Mouse (Mus musculus) adrenal gland, postnatal 14 days (tissue): ENCODE results near the gene Nfe2l1. TPM values are rescaled to one million over a fixed set of nuclear protein-coding genes. Genes with fewer than 3 reads are reported as not detected.

ENCODE experiments used
- DNase-seq: peaks from one replicate; pipeline ENCODE4 v3.0.0; 2021; ENCODE audit warnings: mixed read lengths
- total RNA-seq: library from RNA; stranded (reverse); gene quantifications from 2 replicates; pipeline ENCODE4 v1.2.3, GENCODE M21; 2021

The Nfe2l1 gene
- total RNA-seq, 1 experiment from 2014 or later, result 362 TPM

- DNase-seq, result no peak
These were observed 17.5 kb upstream of the Nfe2l1 start for GRCm38 (mm10) chr11:96847240-96847639.

DNA sequence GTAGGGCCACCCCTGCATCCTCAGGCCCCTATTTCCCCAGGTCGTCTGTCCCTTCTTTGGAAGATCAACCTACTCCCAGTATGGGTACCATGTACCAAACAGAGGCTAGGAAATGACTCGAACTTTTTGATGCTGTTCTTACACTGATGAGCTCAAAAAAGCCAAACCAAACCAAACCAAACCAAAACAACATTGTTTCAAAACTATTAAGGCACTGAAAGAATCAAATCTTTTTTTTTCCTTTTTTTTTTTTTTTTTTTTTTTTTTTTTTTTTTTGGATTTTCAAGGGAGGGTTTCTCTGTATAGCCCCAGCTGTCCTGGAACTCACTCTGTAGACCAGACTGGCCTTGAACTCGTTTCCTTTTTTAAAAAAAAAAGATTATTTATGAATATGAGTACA lies 13.9 kb upstream of the Nfe2l1 start:
- no peak for DNase-seq

GRCm38 (mm10) chr11:96840290-96840689 lies 10.5 kb upstream of the Nfe2l1 start:
- DNase-seq, result peak; percentile 51

DNA sequence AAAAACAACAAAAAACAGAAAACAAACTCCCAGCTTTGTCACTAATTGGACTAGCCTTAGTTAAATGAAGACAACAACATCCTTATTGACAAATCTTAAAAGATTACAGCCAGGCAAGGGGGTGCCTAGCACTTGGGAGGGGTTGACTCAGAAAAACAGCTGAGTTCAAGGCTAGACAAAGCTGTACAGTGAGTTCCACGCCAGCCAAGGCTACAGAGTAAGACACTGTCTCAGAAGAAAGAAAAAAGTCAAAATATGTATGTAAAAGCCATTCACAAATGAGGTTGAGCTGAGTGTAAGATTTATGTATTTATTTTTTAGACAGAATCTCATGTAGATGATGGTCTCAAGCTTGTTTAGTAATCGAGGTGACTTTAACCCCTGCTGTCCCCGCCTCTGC lies 10.1 kb upstream of the Nfe2l1 start:
- DNase-seq, result no peak

GRCm38 (mm10) chr11:96839428-96839827 lies 9.7 kb upstream of the Nfe2l1 start:
- no peak for DNase-seq

DNA sequence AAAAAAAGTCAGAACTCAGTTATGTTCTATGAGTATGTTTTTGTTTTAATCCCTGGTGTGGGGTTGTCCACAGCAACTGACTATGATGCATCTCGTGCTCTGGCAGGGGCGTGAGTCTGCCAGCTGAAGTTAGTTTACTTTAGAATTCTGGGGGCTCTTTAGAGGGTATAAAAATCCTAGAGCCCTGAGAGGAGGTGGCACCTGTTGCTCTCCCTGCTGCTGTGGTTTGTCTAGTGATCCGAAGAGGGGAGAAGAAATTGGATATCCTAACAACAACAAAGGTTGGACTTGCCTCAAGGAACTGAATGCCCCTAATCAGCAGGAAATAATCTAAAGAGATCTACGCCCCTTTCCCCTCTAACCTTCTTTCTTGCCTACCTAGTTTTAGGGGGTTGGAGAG lies 8.6 kb upstream of the Nfe2l1 start:
- no peak for DNase-seq

GRCm38 (mm10) chr11:96837298-96837697 lies 7.5 kb upstream of the Nfe2l1 start:
- DNase-seq, result peak; percentile 78

GRCm38 (mm10) chr11:96834127-96834526 lies 4.4 kb upstream of the Nfe2l1 start:
- no peak for DNase-seq

DNA sequence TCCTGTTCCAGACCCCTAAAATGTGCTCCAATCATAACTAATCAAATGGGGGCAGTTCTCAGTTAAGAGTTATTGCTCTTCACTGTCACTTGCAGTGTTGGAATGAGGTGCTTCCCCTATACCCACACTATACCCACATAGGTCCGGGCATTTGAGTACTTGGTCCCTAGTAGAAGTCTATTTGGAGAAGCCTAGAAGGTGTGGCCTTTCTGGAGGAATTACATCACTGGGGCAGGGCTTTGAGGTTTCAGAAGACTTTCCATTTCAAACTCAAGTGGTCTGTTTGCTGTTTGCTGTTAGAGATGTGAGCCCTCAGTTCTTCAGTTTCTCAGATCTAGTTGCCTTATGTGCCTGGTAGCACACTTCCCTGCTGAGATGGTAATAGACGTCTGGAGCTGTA lies 3.2 kb upstream of the Nfe2l1 start:
- no peak for DNase-seq

DNA sequence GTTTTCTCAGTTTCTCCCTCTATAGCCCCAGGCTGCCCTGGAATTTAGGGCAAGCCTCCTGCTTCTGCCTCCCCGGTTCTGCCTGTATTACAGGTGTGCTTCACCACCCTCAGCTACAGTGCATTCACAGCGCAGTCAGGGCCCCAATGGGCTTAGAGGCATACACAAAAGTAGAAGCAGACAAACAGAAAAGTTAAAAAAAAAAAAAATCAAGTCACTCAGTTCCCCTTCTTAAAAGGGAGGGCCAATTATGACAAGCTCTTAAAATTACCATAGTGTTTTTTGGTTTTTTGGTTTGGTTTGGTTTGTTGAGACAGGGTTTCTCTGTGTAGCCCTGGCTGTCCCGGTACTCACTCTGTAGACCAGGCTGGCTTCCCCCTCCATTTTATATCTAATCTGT lies 2.8 kb upstream of the Nfe2l1 start:
- DNase-seq, result no peak

GRCm38 (mm10) chr11:96831516-96831915 lies 1.7 kb upstream of the Nfe2l1 start:
- no peak for DNase-seq

DNA sequence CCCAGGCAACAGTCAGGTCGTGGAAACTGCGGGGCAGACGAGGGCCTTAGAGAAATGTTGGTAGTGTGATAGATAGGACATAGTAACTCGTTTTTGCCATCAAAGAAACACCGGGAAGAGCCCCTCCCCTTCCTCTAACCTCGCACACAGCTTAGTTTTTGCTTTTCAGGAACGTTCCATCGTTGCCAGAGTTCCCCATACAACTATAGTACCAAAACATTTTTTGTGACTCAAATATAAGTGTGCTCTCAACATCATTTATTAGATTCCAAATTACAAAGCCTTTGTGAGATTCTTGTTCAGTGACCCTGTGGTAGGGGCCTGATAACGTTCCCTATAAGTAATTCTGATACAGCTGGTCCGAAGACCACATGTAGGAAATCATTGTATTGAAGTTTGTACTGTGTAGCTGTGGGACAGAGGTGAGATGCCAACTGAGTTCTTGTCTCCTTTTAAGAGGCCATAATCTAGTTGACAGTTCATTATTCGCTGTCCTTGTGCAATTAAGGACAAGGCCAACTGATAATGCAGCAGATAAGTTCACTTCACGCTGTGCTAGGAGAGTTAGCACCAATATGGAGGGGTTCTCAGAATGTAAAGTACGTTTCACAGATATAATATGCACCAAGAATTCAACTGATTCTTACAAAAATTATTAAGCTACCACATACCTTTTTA lies 910 bp upstream of the Nfe2l1 start:
- DNase-seq, result no peak

GRCm38 (mm10) chr11:96829403-96829812 lies 360 bp downstream of the Nfe2l1 start:
- peak; percentile 97 for DNase-seq

- no peak for DNase-seq
These were observed 887 bp downstream of the Nfe2l1 start for GRCm38 (mm10) chr11:96828881-96829280.

DNA sequence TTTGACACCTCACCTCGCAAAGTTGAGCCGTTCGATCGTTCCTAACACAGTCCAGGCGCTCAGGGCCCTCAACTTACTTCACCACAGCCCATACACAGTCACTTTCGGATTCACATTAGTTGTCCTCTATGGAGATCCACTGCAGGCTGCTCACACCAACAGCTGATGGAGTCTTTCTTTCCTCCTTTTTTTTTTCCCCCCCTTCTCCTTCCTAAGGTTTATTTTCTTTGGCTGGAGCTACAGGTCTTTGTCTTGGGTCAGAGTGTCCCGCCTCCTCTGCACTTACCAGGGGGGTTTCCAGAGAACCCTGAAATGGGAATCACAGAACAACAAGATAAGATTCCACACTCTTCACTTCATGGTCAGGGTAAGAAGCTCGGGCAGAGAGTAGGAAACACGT lies 1.9 kb downstream of the Nfe2l1 start:
- no peak for DNase-seq

DNA sequence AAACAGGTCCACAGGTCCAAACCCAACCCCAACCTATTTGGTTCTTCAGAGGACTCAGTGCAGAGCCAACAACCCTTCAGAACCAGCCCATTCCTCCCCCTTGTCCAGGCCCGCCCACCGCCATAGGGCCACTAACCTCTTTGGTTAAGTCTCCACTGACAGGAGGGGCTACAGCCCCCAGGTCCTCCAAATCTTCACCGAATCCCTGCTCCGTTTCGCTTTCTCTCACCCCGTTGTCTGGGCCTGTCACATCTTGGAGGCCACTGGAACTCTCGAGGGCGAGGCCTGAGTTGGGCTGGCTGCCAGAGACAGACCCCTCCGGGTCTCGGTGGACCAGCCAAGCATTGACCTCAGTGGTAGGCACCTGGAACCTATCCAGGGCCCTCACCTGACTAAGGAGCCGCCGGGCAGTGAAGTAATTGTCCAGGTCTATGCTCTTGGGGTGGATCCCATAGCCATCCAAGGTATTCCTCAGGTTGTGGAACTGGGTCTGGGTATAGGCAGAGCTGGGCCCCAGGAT lies 2.6 kb downstream of the Nfe2l1 start:
- DNase-seq, result no peak

DNA sequence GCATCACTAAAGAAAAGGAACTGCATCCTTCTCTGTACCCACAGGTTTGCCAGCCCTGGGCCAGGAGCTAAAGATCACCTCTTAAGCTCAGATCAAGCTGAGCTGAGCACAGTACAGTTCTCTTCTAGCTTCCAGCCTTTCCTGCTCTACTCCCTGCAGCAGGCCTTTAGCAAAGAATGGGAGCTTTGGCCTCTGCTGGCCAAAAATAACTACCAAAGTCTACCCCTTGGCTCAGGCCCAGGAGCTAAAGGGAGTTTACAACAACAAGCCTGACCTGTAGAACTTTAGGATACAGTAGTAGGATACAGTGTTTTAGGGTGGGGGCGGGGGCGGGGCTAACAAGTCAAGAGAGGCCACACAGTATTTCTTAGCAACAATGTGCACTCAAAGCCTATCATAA lies 3.3 kb downstream of the Nfe2l1 start:
- DNase-seq, result peak; percentile 59

DNA sequence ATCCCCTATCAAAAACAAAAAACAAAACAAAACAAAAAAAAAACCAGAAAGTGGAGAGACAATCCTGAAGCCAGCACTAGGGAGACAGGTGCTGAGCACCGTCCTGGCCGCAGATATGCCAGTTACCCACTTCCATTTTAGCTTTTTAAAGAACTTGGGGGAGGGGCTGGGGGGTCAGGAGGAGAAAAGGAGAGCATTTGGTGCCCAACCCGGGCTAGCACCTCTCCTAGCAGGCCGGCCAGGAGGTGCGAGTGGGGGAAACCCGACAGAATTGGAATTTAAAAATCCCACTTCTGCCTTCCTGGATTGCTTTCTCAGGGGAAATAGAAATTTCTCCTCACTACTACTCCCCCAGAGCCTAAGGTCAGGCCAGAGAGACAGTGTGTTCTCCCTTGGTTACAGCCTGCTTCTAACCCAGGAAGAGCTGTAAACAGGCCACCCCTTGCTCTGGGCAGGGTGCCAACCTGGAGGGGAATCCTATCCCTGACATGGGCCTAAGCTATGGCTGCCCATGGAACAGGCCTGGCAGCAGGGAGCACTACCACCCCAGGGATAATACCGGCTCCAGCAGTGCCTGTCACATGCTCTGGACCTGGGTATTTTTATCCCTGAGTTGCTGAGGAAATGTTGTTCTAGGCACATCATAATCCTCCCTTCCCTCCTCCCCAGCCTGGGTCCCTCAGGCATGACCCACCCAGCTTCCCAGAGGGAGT lies 4.8 kb downstream of the Nfe2l1 start:
- DNase-seq, result peak; percentile 90

GRCm38 (mm10) chr11:96823880-96824782 lies 5.6 kb downstream of the Nfe2l1 start:
- DNase-seq, result peak; percentile 96

DNA sequence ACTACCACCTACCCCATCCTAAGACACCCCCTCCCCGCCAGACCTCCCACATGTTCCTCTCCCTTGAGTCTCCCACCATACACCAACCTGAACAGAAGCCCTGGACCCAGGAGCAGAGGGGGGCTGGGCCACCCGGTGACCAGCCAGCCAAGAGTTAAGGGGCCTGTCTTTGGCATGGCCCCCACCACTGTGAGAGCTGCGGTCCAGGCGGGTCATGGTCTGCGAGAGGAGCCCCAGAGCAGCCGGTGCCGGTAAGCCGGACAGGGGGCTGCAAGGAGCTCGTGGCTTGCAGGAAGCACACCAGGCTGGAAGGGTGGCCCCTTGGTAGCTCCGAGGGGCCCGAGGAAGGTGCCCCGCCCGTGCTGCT lies 6.3 kb downstream of the Nfe2l1 start:
- peak; percentile 54 for DNase-seq

DNA sequence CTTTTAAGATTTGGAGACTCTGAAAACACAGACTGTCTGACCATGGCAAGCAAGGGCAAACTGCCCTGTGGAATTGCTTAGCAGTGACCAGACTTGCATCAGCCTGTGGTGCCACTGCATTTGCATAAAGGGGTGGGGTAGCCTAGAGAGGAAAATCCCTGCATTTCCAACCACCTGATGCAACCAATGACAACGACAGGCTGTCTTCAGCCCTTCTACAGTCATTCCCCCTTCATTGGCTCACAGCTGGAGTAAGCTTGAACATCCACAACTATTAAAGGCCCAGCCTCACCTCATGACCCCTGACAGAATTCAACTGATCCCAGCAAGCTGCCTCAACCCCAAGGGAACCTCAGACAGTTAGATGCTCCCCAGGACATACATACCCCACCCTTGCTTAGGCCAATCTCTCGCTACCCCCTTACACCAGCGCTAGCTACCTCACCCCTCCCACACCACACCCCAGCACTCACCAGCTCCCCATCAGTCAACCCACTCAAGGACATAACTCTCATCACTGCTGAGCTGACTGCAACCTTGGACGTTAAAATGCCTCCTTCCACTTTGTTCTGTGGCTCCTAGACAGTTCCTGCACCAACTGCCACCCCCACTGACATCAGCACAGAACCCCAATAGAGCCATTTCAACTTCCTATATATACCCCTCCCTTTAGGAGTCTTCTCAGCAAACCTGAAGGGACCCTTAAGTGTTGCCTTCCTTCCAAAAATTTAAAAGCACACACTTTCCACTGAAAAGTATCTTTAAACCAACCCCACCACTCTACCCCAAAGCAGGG lies 6.9 kb downstream of the Nfe2l1 start:
- peak; percentile 84 for DNase-seq

DNA sequence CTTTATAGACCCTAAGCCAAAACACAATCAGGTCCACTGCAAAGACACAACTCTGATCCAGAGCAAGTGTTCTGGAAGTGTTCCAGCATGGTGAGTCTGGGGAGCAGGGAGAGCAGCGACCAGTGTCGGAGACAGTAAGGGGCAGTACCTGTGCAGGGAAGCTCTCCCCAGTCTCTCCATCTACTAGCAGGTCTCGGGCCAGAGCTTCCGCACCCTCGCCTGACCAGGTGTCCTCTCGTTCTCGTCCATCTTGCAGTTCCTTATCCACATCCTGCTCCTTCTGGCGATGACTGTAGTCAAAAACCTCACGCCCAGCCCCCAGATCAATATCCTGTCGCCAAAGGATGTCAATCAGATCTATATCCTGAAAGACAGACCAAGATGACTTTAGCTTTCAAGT lies 7.8 kb downstream of the Nfe2l1 start:
- DNase-seq, result no peak
